ENCODE assay signal across 8 mouse cellular contexts in genomic region chr12:84030659-84031332, GRCm38 (mm10). TPM values are rescaled to one million over a fixed set of nuclear protein-coding genes. Genes with fewer than 3 reads are reported as not detected.
DNase-seq lines count a peak whose midpoint lies in the region; ATAC-seq lines count a peak whose summit lies in the region.

No protein-coding gene starts in this region.

- no peaks in the 10 kb centered on the region for H3K36me3 ChIP-seq in hindbrain, embryonic 15.5 days

- H3K4me1 ChIP-seq in hindbrain, embryonic 15.5 days (replicated peaks): no peaks in the 10 kb centered on the region

- DNase-seq in NIH3T3 (ENCODE audit: low read depth): peak; percentile 91
- peak; percentile 84 for DNase-seq in cerebellum, adult 9-10 months
- DNase-seq in frontal cortex, postnatal 25 days (ENCODE audit: low spot score in 2 of 2): peak; percentile 53 to 77
- DNase-seq in layer of hippocampus, postnatal 25 days (ENCODE audit: extremely low spot score in 1 of 2, low spot score in 1 of 2): peak; percentile 51 to 79
- peak; percentile 88 to 91 for DNase-seq in right cerebral cortex, adult 2 months (ENCODE audit: low spot score in 2 of 2)
- DNase-seq in urinary bladder, adult 18-20 months (ENCODE audit: low spot score in 2 of 2): peak; percentile 49 to 73

- no peak overlapping the region for H3K4me2 ChIP-seq in hindbrain, embryonic 15.5 days

- no peak overlapping the region for H3K4me3 ChIP-seq in hindbrain, embryonic 15.5 days

- H3K9me3 ChIP-seq in hindbrain, embryonic 15.5 days: no peaks in the 10 kb centered on the region

- H3K9ac ChIP-seq in hindbrain, embryonic 15.5 days: no peak overlapping the region

- WGBS in hindbrain, embryonic 15.5 days: 68% methylated on average over 4 of the region's 4 CpGs

- H3K27ac ChIP-seq in hindbrain, embryonic 15.5 days (replicated peaks): no peak overlapping the region

- no peaks in the 10 kb centered on the region for H3K27me3 ChIP-seq in hindbrain, embryonic 15.5 days

- ATAC-seq in hindbrain, embryonic 15.5 days (ENCODE audit: low FRiP score, low read depth): peak; percentile 48; the same call in 1 of the 2 replicates
- ATAC-seq in megakaryocyte, adult 5-6 weeks (ENCODE audit: poor library complexity, severe bottlenecking): peak; percentile 98

RNA-seq across cellular contexts. Expression of gene Acot4, which starts 7.4 kb away (rescaled TPM):
- 0.32 and 0.58 TPM in 2 replicates for polyA plus RNA-seq in hindbrain, embryonic 15.5 days (2015; fragmentation: Nextera tagmentation; extraction: Ambion mirVana)
- 1 to 10 TPM; 2.5 to 4.0 TPM for total RNA-seq in layer of hippocampus, postnatal 25 days (2021)
- total RNA-seq in megakaryocyte, adult 5-6 weeks (2015): 0.02 TPM in 1 of 2 replicates, not detected in the other
- not detected in 2 replicates for total RNA-seq in megakaryocyte, adult 5-6 weeks (2017)

RNA-seq across cellular contexts. Expression of gene Gm49366, which starts 7.9 kb away (rescaled TPM):
- polyA plus RNA-seq in hindbrain, embryonic 15.5 days (2015; fragmentation: Nextera tagmentation; extraction: Ambion mirVana): not detected in 2 replicates
- not detected for total RNA-seq in layer of hippocampus, postnatal 25 days (2021)
- total RNA-seq in megakaryocyte, adult 5-6 weeks (2015): not detected in 2 replicates
- total RNA-seq in megakaryocyte, adult 5-6 weeks (2017): not detected in 2 replicates

RNA-seq across cellular contexts. Expression of gene Acot3, which starts 21.1 kb away (rescaled TPM):
- polyA plus RNA-seq in hindbrain, embryonic 15.5 days (2015; fragmentation: Nextera tagmentation; extraction: Ambion mirVana): 1.3 and 1.4 TPM in 2 replicates
- 1 to 10 TPM; 2.3 to 3.5 TPM for total RNA-seq in layer of hippocampus, postnatal 25 days (2021)
- not detected in 2 replicates for total RNA-seq in megakaryocyte, adult 5-6 weeks (2015)
- not detected in 2 replicates for total RNA-seq in megakaryocyte, adult 5-6 weeks (2017)

RNA-seq across cellular contexts. Expression of gene Acot1, which starts 21.5 kb away (rescaled TPM):
- 91.0 and 98.0 TPM in 2 replicates for polyA plus RNA-seq in hindbrain, embryonic 15.5 days (2015; fragmentation: Nextera tagmentation; extraction: Ambion mirVana)
- total RNA-seq in layer of hippocampus, postnatal 25 days (2021): 10 to 100 TPM; 25.6 to 30.9 TPM
- 2.5 and 6.0 TPM in 2 replicates for total RNA-seq in megakaryocyte, adult 5-6 weeks (2015)
- 10.6 and 11.8 TPM in 2 replicates for total RNA-seq in megakaryocyte, adult 5-6 weeks (2017)

RNA-seq across cellular contexts. Expression of gene Acot5, which starts 38.3 kb away (rescaled TPM):
- polyA plus RNA-seq in hindbrain, embryonic 15.5 days (2015; fragmentation: Nextera tagmentation; extraction: Ambion mirVana): 0.44 and 0.46 TPM in 2 replicates
- 1 to 10 TPM; 8.3 TPM for total RNA-seq in layer of hippocampus, postnatal 25 days (2021)
- not detected in 2 replicates for total RNA-seq in megakaryocyte, adult 5-6 weeks (2015)
- total RNA-seq in megakaryocyte, adult 5-6 weeks (2017): not detected in 2 replicates
